Mouse (Mus musculus) embryonic facial prominence, embryonic 12.5 days (tissue): ENCODE results near the gene Tial1. TPM values are rescaled to one million over a fixed set of nuclear protein-coding genes. Genes with fewer than 3 reads are reported as not detected.

Experiments
- ATAC-seq: fragments of 200-750 bp; cut with Nextera tagmentation; 2 replicates; pipeline ENCODE4 v1.8.0; 2017; ENCODE audit not compliant: insufficient number of reproducible peaks, insufficient read depth, low FRiP score, low TSS enrichment
- H3K27ac ChIP-seq: fragments of 300-500 bp; sonication (generic); 2 replicates; pipeline ENCODE4 v1.5.1; 2016; ENCODE audit warnings: mild to moderate bottlenecking
- H3K27me3 ChIP-seq: fragments of 300-500 bp; sonication (generic); 2 replicates; pipeline ENCODE4 v1.6.1; 2016; ENCODE audit warnings: mild to moderate bottlenecking, moderate library complexity
- H3K36me3 ChIP-seq: fragments of 300-500 bp; sonication (generic); 2 replicates; pipeline ENCODE4 v1.6.1; 2016; ENCODE audit warnings: mild to moderate bottlenecking
- H3K4me1 ChIP-seq: fragments of 300-500 bp; sonication (generic); 2 replicates; pipeline ENCODE4 v1.6.1; 2016
- H3K4me2 ChIP-seq: fragments of 300-500 bp; sonication (generic); replicated peaks from 2 replicates; pipeline ENCODE4 v1.6.1; 2016; ENCODE audit warnings: mild to moderate bottlenecking, moderate library complexity
- H3K4me3 ChIP-seq: fragments of 300-500 bp; sonication (generic); 2 replicates; pipeline ENCODE4 v1.5.1; 2016; ENCODE audit warnings: mild to moderate bottlenecking
- H3K9ac ChIP-seq: fragments of 300-500 bp; sonication (generic); 2 replicates; pipeline ENCODE4 v1.6.1; 2016; ENCODE audit warnings: mild to moderate bottlenecking, moderate library complexity
- H3K9me3 ChIP-seq: fragments of 300-500 bp; sonication (generic); 2 replicates; pipeline ENCODE4 v1.6.1; 2016; ENCODE audit warnings: mild to moderate bottlenecking, moderate library complexity
- WGBS: fragments of 180-500 bp; shearing (Covaris S2); methylation state at CpG from one replicate; pipeline ENCODE4 v1.1.7; 2016; 5-methylcytosine and 5-hydroxymethylcytosine counted together
- microRNA-seq: library from miRNA; unstranded; fragments of <30 nt; microRNA quantifications from one replicate; pipeline ENCODE4, GENCODE M21; 2017
- polyA plus RNA-seq: library from polyadenylated mRNA; unstranded; fragments of >200 nt; fragmentation: Nextera tagmentation; extraction: Ambion mirVana; gene quantifications from 2 replicates; pipeline ENCODE4 v1.2.1, GENCODE M21; 2016

Gene Tial1
- polyA plus RNA-seq, 1 experiment from 2014 or later, result 36.8 TPM

DNA sequence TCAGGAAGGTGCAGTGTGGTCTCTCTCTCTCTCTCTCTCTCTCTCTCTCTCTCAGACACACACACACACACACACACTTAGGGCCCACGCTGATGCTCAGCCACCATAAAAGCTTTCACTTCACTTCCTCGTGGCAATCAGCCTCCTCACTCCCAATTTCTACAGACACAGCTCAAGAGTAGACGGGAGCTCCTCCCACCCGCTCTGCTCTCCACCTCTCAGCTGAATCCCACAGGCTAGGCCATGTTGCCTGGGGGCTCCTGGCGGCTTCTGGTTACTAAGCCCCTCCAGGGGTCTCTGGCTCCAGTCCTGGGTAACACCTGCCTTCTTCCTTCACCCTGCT lies 68.6 kb downstream of the Tial1 start:
- Histone ChIP-seq H3K9me3 (no peaks in the 10 kb centered on the region), H3K4me2 (no peak overlapping the region), H3K27ac (no peak overlapping the region), H3K4me1 (peaks cover 20% of the 10 kb centered on the region), H3K27me3 (no peaks in the 10 kb centered on the region), H3K4me3 (no peak overlapping the region), H3K36me3 (no peaks in the 10 kb centered on the region), H3K9ac (no peak overlapping the region)
- WGBS, result 39% methylated on average over 5 of the region's 5 CpGs
- no peak for ATAC-seq

DNA sequence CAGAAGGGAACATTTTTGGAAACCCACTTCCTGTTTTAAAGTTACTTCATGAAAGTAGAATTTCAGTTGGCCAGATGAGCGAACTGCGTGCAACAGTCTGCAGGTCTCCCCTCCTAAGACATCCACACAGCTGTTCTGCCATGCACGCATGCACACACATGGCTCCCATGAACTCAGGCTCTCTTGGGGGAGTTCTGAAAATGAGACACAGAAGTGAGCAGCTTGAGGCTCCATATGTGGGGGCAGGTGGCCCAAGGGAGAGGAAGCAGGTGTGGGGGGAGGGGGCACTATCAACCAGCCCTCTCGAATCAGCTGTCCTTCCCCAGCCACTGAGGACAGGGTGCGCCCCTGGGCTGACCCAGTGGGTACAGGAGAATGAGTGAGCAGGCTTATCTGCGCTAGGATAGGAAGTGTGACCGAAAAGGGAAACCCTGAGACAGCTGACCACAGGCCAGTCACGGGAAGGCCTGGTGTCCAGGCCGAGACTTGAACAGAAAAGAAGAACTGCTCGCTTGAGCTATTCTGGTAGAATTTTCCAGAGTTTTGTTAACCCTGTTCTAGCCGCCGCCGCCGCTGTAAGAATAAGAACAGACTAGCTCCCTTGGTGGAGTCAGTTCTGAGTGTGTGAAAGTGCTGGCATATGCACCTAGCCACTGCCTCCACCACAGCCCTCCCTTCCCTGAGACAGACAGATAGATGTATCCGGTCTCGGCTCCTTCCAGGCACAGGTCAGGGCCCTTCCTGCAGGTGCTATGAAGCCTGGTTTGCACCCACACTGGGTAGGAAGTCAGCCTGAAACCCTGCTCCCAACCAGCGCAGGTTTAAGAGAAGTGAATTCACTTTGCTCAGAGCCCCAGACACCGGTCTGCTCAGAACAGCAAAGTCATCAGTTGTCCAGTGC lies 69.2 kb downstream of the Tial1 start:
- 73% methylated on average over 18 of the region's 18 CpGs for WGBS
- Histone ChIP-seq H3K36me3 (no peaks in the 10 kb centered on the region), H3K27ac (no peak overlapping the region), H3K4me3 (no peak overlapping the region), H3K4me2 (no peak overlapping the region), H3K9me3 (no peaks in the 10 kb centered on the region), H3K9ac (no peak overlapping the region), H3K4me1 (peaks cover 20% of the 10 kb centered on the region), H3K27me3 (no peaks in the 10 kb centered on the region)
- ATAC-seq, result no peak

DNA sequence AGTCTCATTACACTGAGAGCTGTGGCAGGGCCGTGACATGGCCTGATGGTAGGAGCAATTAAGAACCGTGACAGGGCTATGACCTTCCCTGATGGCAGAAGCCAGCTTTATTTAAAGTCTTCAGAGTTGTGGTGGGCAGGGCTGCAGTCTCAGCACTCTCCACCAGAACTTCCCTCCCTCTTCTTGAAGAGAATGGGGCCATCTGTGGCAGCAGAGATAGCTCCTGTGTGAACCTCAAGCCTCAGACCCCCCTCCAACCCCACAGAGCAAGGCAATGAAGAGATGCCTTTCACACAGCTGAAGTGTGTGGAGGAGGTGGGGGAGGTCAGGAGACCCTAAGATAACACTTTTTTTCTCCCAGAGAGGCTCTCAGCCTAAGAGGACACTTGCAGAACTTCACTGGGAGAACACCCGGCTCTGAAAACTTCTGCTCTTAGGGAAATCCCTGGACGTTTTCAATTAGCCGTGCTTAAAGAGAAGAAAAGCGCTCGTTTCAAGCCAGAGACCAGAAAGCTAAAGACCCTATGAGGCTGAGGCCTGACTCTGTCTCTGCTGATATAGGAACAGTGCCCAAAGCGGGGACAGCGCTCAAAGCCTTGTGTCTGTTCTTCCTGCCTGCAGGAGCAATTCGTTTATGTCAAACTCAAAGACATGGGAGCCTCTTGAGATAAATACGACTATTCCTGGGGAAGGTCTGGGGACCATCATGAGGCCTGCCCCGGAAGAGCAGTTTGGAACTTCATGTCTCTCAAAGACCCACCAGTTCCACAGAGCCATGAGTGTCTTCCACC lies 70.1 kb downstream of the Tial1 start:
- Histone ChIP-seq H3K27me3 (no peaks in the 10 kb centered on the region), H3K36me3 (no peaks in the 10 kb centered on the region), H3K27ac (no peak overlapping the region), H3K9me3 (no peaks in the 10 kb centered on the region), H3K9ac (no peak overlapping the region), H3K4me1 (peaks cover 20% of the 10 kb centered on the region), H3K4me3 (no peak overlapping the region), H3K4me2 (no peak overlapping the region)
- no peak; the same call in 1 of the 2 replicates for ATAC-seq
- WGBS, result 38% methylated on average over 12 of the region's 12 CpGs

Small RNA genes lying within 50 kb of the gene (microRNA-seq; reads per million reads assigned to microRNA genes)
- gene Gm24365, result not detected

Other genes starting within 250 kb of the Tial1 start
- 18.6 and 18.8 TPM in 2 replicates for gene Armc5, start 224.4 kb downstream of the Tial1 start, polyA plus RNA-seq
- gene 9130023H24Rik, start 223.7 kb downstream of the Tial1 start, polyA plus RNA-seq, result 9.9 and 10.3 TPM in 2 replicates
- gene Tgfb1i1, start 214.9 kb downstream of the Tial1 start, polyA plus RNA-seq, result 44.4 and 47.7 TPM in 2 replicates
- 0.35 TPM in 1 of 2 replicates, not detected in the other for gene Slc5a2, start 196.1 kb downstream of the Tial1 start, polyA plus RNA-seq
- gene BC017158, start 163.5 kb downstream of the Tial1 start, polyA plus RNA-seq, result 26.3 TPM in 2 replicates
- 13.6 and 14.0 TPM in 2 replicates for gene Rgs10, start 43.0 kb downstream of the Tial1 start, polyA plus RNA-seq
- 9.1 TPM in 2 replicates for gene Bag3, start 61.9 kb upstream of the Tial1 start, polyA plus RNA-seq
- gene Inpp5f, start 149.6 kb upstream of the Tial1 start, polyA plus RNA-seq, result 29.9 and 31.9 TPM in 2 replicates